Mouse (Mus musculus) E14TG2a.4 (cell line): ENCODE results near the gene Aass.
"Not testable (repeated sequence)": the region's sequence is repeated elsewhere in the genome, so short reads cannot be mapped to it uniquely, and the experiment has no call there.

Source experiments
- CTCF ChIP-seq: conservative IDR thresholded peaks from 2 replicates; pipeline ENCODE4 v1.5.1; 2014; ENCODE audit warnings: low read length
- NANOG ChIP-seq: IDR thresholded peaks from 2 replicates; pipeline ENCODE4 v1.6.1; 2014; ENCODE audit warnings: borderline replicate concordance, low read length, mixed read lengths
- POU5F1 ChIP-seq: IDR thresholded peaks from 2 replicates; pipeline ENCODE4 v1.6.1; 2014; ENCODE audit warnings: low read length, borderline replicate concordance

GRCm38 (mm10) chr6:23163824-23164223 lies 31.0 kb upstream of the Aass start:
- TF ChIP-seq CTCF, NANOG, POU5F1: not testable (repeated sequence)
